Mouse (Mus musculus): ENCODE data around the gene Vhl. TPM values are rescaled to one million over a fixed set of nuclear protein-coding genes. Genes with fewer than 3 reads are reported as not detected.
A peak's percentile ranks its signal among the peaks of the same experiment; 100 is the strongest.

Vhl gene
- polyA plus RNA-seq (2011; ENCODE audit: insufficient read depth, insufficient read length, low replicate concordance, missing spikeins): 38.5 and 66.7 TPM in 2 replicates

GRCm38 (mm10) chr6:113623941-113624751 lies at the start of gene Vhl:
Vhl (plus strand) TSS chr6:113623959.
- WGBS: 1% methylated on average over 76 of the region's 76 CpGs
- peak within 1 kb of the TSS; percentile 81 for H3K4me3 ChIP-seq (replicated peaks; ENCODE audit: control insufficient read depth, low read depth, low read length)
- H3K27ac ChIP-seq (ENCODE audit: control insufficient read depth, insufficient read depth, low read depth, low read length, poor library complexity): peak within 1 kb of the TSS; percentile 94
- H3K4me1 ChIP-seq (ENCODE audit: control insufficient read depth, insufficient read depth, low read length): no peaks in the 10 kb centered on the region; the same call in 1 of the 2 replicates
- TF ChIP-seq CTCF (IDR thresholded peaks at IDR 0.05; ENCODE audit: control insufficient read depth, insufficient read depth, low read length) (no peak), POLR2A (IDR thresholded peaks at IDR 0.05; ENCODE audit: borderline replicate concordance, control insufficient read depth, low read depth, low read length) (peak; percentile 73; the same call in 1 of the 2 replicates)

DNA sequence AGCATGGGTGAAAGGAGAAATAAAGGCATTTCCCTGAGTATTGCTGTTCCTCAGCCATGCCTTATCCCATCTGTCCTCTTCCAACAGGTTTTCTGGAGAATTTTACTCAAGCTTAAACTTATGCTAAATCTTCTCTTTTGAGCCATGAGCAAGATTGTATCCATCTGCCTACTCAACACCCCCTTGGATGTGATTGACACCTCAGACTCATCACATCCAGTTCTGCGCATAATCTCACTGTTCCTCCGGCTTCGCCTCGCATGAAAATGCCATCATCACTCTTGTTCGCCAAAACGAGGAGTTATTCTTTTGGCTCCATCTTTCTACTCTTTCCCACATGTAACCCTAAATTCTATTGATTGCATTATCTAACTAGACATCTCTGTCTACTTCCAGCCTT lies 47.7 kb upstream of the Vhl start:
- no peak overlapping the region for H3K27ac ChIP-seq (ENCODE audit: control insufficient read depth, insufficient read depth, low read depth, low read length, poor library complexity)
- WGBS: 95% methylated on average over 6 of the region's 6 CpGs

DNA sequence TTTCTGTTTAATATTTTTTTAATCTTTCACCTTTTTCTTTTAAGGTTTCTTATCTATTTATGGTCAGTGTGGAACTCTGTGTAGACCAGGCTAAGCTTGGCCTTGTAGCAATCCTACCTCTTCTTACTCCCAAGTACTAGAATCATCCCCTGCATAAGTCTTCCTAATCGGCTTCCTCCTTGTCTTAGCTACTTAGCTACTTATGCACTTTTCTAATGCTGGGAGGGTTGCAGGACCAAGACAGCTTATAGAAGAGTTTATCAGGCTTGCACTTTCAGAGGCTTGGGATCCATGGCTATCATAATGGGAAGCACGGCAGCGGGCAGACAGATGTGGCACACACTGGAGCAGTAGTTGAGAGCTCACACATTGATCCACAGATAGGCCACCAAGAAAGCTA lies 44.5 kb upstream of the Vhl start:
- H3K27ac ChIP-seq (ENCODE audit: control insufficient read depth, insufficient read depth, low read depth, low read length, poor library complexity): no peak overlapping the region
- H3K4me1 ChIP-seq (ENCODE audit: control insufficient read depth, insufficient read depth, low read length): no peaks in the 10 kb centered on the region
- H3K4me3 ChIP-seq (replicated peaks; ENCODE audit: control insufficient read depth, low read depth, low read length): no peak overlapping the region
- WGBS: 94% methylated on average over 3 of the region's 3 CpGs
- TF ChIP-seq POLR2A (IDR thresholded peaks at IDR 0.05; ENCODE audit: borderline replicate concordance, control insufficient read depth, low read depth, low read length): no peak
- no peak for TF ChIP-seq CTCF (IDR thresholded peaks at IDR 0.05; ENCODE audit: control insufficient read depth, insufficient read depth, low read length)

More for the DNA sequence above, 47.7 kb upstream of the Vhl start:
- Histone ChIP-seq H3K4me3 (replicated peaks; ENCODE audit: control insufficient read depth, low read depth, low read length) (no peak overlapping the region), H3K4me1 (ENCODE audit: control insufficient read depth, insufficient read depth, low read length) (no peaks in the 10 kb centered on the region)
- TF ChIP-seq POLR2A (IDR thresholded peaks at IDR 0.05; ENCODE audit: borderline replicate concordance, control insufficient read depth, low read depth, low read length): no peak
- TF ChIP-seq CTCF (IDR thresholded peaks at IDR 0.05; ENCODE audit: control insufficient read depth, insufficient read depth, low read length): no peak

- H3K27ac ChIP-seq (ENCODE audit: control insufficient read depth, insufficient read depth, low read depth, low read length, poor library complexity): no peak overlapping the region
- TF ChIP-seq POLR2A (IDR thresholded peaks at IDR 0.05; ENCODE audit: borderline replicate concordance, control insufficient read depth, low read depth, low read length) (no peak), CTCF (IDR thresholded peaks at IDR 0.05; ENCODE audit: control insufficient read depth, insufficient read depth, low read length) (no peak)
- WGBS: 93% methylated on average over 4 of the region's 4 CpGs
Observed at GRCm38 (mm10) chr6:113583023-113583422, 40.7 kb upstream of the Vhl start.

DNA sequence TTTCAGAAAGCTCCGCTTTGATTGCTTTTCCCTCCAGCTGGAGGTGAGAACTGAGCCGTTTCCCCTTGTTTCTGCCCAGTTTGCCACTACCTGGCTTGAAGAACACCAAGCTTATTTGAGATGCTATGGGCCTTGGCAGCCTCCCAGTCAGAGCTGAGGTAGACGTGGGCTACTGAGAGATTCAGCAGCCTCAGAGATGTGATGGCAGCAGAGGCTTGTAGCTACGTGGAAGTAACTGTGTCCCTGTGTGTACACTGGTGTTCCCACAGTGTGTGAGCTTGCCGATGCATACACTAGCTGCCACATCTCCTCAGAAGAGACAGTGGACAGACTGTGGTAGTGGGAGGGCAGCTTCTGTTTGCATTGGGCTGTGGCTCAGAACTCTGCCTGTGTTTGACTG lies 38.7 kb upstream of the Vhl start:
- no peak for TF ChIP-seq POLR2A (IDR thresholded peaks at IDR 0.05; ENCODE audit: borderline replicate concordance, control insufficient read depth, low read depth, low read length)
- TF ChIP-seq CTCF (IDR thresholded peaks at IDR 0.05; ENCODE audit: control insufficient read depth, insufficient read depth, low read length): no peak
- no peak overlapping the region for H3K27ac ChIP-seq (ENCODE audit: control insufficient read depth, insufficient read depth, low read depth, low read length, poor library complexity)
- H3K4me1 ChIP-seq (ENCODE audit: control insufficient read depth, insufficient read depth, low read length): no peaks in the 10 kb centered on the region
- H3K4me3 ChIP-seq (replicated peaks; ENCODE audit: control insufficient read depth, low read depth, low read length): no peak overlapping the region
- 91% methylated on average over 5 of the region's 5 CpGs for WGBS

More at GRCm38 (mm10) chr6:113583023-113583422, 40.7 kb upstream of the Vhl start:
- Histone ChIP-seq H3K4me3 (replicated peaks; ENCODE audit: control insufficient read depth, low read depth, low read length) (no peak overlapping the region), H3K4me1 (ENCODE audit: control insufficient read depth, insufficient read depth, low read length) (no peaks in the 10 kb centered on the region)

DNA sequence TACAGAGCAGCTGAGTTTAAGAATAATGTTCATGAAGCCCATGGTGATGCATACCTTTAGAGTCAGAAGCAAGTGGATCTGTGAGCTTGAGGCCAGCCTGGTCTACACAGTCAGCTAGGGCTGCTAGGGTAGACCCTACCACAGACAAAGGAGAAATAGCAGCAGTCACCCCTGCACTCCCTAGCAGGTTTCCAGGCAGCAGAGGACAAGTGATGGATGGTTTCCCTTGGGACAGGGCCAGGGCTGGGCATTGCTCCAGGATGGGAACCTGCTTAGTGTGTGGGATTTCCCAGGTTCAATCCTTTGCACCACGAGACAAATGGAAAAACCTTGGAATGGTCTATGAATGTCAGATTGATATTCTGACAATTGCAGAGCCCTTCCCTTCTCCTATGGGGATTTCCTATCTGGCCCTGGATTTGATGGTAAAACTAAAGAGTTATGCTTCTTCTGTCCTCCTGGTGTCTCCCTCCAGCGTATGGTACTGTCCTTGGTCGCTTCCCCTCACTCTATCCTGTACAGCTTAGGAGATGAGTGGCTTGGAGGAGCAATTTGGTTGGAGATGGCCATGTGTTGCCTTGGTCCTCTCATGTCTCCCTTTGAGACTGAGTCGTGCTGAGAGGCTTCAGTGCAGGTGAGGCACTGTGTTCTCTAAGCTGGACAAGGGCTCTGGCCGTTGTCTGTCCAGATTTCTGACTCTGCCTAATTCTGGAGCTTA lies 37.1 kb upstream of the Vhl start:
- no peak overlapping the region for H3K4me3 ChIP-seq (replicated peaks; ENCODE audit: control insufficient read depth, low read depth, low read length)

GRCm38 (mm10) chr6:113592637-113593036 lies 31.1 kb upstream of the Vhl start:
- 92% methylated on average over 2 of the region's 2 CpGs for WGBS

More for the DNA sequence above, 37.1 kb upstream of the Vhl start:
- no peak overlapping the region for H3K27ac ChIP-seq (ENCODE audit: control insufficient read depth, insufficient read depth, low read depth, low read length, poor library complexity)
- TF ChIP-seq CTCF (IDR thresholded peaks at IDR 0.05; ENCODE audit: control insufficient read depth, insufficient read depth, low read length): no peak
- no peak for TF ChIP-seq POLR2A (IDR thresholded peaks at IDR 0.05; ENCODE audit: borderline replicate concordance, control insufficient read depth, low read depth, low read length)
- 83% methylated on average over 5 of the region's 5 CpGs for WGBS
- no peaks in the 10 kb centered on the region for H3K4me1 ChIP-seq (ENCODE audit: control insufficient read depth, insufficient read depth, low read length)

GRCm38 (mm10) chr6:113597945-113598344 lies 25.8 kb upstream of the Vhl start:
- WGBS: 88% methylated on average over 4 of the region's 4 CpGs
- H3K27ac ChIP-seq (ENCODE audit: control insufficient read depth, insufficient read depth, low read depth, low read length, poor library complexity): no peak overlapping the region
- H3K4me1 ChIP-seq (ENCODE audit: control insufficient read depth, insufficient read depth, low read length): no peaks in the 10 kb centered on the region
- no peak for TF ChIP-seq CTCF (IDR thresholded peaks at IDR 0.05; ENCODE audit: control insufficient read depth, insufficient read depth, low read length)
- TF ChIP-seq POLR2A (IDR thresholded peaks at IDR 0.05; ENCODE audit: borderline replicate concordance, control insufficient read depth, low read depth, low read length): no peak
- no peak overlapping the region for H3K4me3 ChIP-seq (replicated peaks; ENCODE audit: control insufficient read depth, low read depth, low read length)

More at GRCm38 (mm10) chr6:113592637-113593036, 31.1 kb upstream of the Vhl start:
- no peak overlapping the region for H3K27ac ChIP-seq (ENCODE audit: control insufficient read depth, insufficient read depth, low read depth, low read length, poor library complexity)
- TF ChIP-seq POLR2A (IDR thresholded peaks at IDR 0.05; ENCODE audit: borderline replicate concordance, control insufficient read depth, low read depth, low read length): no peak
- TF ChIP-seq CTCF (IDR thresholded peaks at IDR 0.05; ENCODE audit: control insufficient read depth, insufficient read depth, low read length): no peak
- H3K4me3 ChIP-seq (replicated peaks; ENCODE audit: control insufficient read depth, low read depth, low read length): no peak overlapping the region
- no peaks in the 10 kb centered on the region for H3K4me1 ChIP-seq (ENCODE audit: control insufficient read depth, insufficient read depth, low read length)
